Mouse (Mus musculus): ENCODE results near the gene Pign.

- TF ChIP-seq CTCF (IDR thresholded peaks at IDR 0.05; ENCODE audit: low read depth, low read length) (no peak), POLR2A (IDR thresholded peaks at IDR 0.05; ENCODE audit: borderline replicate concordance, low read depth, low read length) (no peak)
Measured at GRCm38 (mm10) chr1:105580909-105581308, 82.6 kb downstream of the Pign start.
